Mouse (Mus musculus) urinary bladder, adult 2 months (tissue): ENCODE measurements around the gene Slc40a1. TPM values are rescaled to one million over a fixed set of nuclear protein-coding genes. Genes with fewer than 3 reads are reported as not detected.

Source experiments
- DNase-seq: peaks from one replicate; pipeline ENCODE4 v3.0.0; 2022; ENCODE audit warnings: low spot score
- polyA plus RNA-seq: library from polyadenylated mRNA; depleted of rRNA; stranded (reverse); fragments of >200 nt; gene quantifications from 2 replicates; pipeline ENCODE4 v1.2.3, GENCODE M21; 2012; rRNA removed

Gene Slc40a1
- polyA plus RNA-seq, 1 experiment = 12.7 TPM

GRCm38 (mm10) chr1:45883378-45883777 is 42.9 kb downstream of the Slc40a1 start:
- DNase-seq = no peak

GRCm38 (mm10) chr1:45882076-45882475 is 44.2 kb downstream of the Slc40a1 start:
- DNase-seq = no peak

DNA sequence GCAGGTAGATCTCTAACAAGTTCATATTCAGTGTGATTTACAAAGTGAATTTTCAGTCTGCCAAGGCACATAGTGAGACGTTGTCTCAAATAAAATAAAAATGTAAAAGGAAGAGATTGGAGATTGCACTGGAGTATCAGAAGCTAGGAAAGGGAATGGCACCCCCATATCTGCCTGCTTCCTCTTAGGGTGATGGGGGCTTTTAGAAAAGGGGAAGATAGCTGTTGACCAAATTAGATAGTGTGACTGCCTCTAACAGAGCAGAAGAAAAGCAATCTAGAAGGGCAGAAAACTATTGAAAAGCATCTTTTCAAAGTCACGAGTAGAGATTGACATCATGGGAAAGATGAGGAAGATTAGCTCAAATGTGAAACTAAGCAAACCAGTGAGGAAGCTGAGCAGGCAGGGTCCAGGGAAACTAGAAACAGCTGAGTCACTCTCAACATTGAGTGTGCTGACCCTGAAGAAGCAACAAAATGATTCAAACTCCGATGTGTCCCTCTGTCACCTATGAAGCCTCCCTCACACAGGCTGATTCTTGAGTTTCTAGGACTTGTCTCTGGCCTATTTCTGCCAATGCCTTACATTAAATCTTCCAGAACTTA is 45.0 kb downstream of the Slc40a1 start:
- DNase-seq = no peak

DNA sequence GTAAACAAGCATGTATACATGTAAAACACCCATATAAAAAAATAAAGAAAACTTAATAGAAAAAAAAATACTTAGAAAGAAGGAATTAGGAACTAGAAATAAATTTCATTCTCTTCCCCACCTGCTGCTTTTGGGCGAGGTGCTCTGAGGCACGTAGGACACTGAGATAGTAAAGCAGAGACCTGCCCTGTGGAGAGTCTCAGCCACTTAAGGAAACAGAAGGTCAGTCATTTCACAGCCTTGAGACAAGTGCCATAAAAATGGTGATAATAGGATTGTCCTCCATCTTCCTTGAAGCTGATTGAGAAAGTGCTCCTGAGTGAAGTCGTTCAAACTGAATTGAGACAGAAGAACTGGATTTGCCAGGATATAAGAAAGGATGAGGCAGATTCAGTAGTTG is 48.9 kb downstream of the Slc40a1 start:
- no peak for DNase-seq

- DNase-seq = no peak
These were observed 49.7 kb downstream of the Slc40a1 start for GRCm38 (mm10) chr1:45876450-45877198.

- DNase-seq = no peak
These were observed 50.7 kb downstream of the Slc40a1 start for GRCm38 (mm10) chr1:45875640-45876039.

- no peak for DNase-seq
These were observed 53.1 kb downstream of the Slc40a1 start for GRCm38 (mm10) chr1:45873250-45873649.

DNA sequence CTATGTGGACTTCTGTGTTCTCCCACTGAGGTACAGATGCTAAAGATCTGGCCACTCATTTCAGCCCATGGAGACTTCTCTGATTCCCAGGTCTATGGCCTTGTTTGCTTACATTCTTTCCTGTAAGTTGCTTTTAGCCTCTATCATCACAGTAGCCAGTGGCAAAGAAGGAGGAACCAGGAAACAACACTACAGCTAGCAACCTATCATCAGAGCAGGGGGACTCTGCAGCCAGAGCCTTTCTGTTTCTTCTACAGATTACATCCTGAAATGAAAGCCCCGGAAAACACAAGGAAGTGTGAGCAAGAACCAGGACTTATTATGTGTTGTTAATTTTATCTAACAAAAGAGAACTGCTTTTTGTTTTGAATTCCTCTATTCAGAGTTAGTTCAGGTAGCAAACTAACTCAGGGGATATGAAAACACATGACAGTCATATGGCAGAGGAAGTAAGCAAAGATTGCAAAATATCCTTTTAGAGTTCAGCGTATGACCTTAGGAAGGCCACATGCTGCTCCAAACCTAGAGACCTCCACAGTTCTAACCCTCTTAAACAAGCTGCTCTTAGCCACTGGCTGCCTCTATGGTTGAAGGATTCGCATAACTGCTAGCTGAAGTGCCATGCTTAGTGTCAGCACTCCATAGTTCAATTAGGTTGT is 57.7 kb downstream of the Slc40a1 start:
- no peak for DNase-seq

GRCm38 (mm10) chr1:45868050-45868449 is 58.3 kb downstream of the Slc40a1 start:
- no peak for DNase-seq

DNA sequence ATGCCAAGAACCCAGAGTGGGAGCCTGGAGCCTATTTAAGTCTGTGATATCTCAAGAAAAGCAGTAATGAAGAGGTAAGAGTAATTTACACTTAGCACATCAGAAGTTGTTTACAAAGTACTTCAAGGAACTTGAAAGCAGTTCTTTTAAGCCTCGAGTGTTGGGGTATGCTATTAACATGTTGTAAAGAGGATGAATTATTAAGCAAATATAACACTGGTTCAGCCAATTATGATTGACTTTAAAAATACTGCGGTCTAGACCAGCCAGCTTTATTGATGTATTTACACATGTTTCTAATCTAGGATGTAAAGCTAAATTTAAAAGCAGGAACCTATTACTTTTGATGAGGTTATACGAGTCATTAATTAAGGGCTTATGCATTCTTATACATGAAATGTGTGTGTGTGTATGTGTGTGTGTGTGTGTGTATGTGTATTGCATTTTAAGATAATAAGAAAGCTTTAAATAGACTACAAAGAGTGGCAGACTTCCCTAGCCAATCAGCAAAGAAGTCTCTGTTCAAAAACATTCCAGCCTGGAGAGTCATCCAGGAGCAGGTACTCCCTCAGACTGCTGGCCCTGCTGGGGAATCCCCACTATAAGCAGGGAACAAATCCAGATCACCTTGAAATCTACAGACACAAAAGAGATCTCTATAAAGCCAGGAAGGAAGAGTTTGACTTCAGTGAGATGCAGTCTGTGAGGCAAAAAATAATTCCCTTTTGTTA is 59.9 kb downstream of the Slc40a1 start:
- DNase-seq = no peak

GRCm38 (mm10) chr1:45865727-45866126 is 60.6 kb downstream of the Slc40a1 start:
- no peak for DNase-seq

GRCm38 (mm10) chr1:45865316-45865715 is 61.0 kb downstream of the Slc40a1 start:
- no peak for DNase-seq

GRCm38 (mm10) chr1:45864564-45865014 is 61.7 kb downstream of the Slc40a1 start:
- no peak for DNase-seq

DNA sequence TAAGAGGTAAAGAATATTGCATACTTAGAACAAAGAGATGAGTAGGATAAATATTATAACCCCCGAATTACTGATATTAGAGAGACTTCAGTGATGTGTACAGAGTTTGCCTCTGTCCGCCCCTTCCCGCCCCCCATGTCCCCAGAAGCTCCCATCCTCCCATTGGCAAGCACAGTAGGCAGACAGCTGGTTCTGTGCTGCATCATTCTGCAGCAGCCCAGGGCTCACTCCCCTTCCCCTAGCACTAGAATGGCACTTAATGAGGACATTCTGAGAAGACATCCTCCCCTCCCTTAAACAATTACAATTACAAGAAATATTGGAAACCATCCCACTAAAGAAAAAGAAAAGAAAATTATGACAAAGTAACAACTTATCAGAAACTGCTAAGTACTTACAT is 62.7 kb downstream of the Slc40a1 start:
- DNase-seq = no peak

GRCm38 (mm10) chr1:45861162-45861561 is 65.2 kb downstream of the Slc40a1 start:
- no peak for DNase-seq

DNA sequence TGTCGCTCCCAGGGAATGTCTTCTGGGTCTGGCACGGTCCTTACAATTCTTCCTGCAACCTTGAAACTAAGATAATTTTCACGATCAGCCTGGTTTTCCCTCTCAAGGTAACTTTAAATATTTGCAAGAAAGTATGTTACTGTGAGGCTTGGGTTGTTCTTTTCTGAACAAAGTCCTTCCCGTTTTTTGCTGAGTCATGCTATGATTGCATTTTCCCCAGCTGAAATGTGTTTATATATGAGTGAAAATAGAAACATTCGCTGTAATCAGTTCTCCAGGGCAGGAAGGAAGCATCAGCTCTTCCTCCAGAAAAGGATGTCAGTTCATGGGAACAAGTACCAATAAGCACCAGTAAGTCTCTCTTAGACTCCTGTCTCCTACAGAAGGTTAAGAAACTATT is 66.0 kb downstream of the Slc40a1 start:
- no peak for DNase-seq

Other genes starting within 250 kb of the Slc40a1 start
- gene Wdr75, start 131.4 kb downstream of the Slc40a1 start, polyA plus RNA-seq = 28.7 and 29.6 TPM in 2 replicates
- gene Gm5269, start 36.2 kb downstream of the Slc40a1 start, polyA plus RNA-seq = not detected in 2 replicates
- gene Dnah7b, start 139.8 kb upstream of the Slc40a1 start, polyA plus RNA-seq = 2.4 and 2.8 TPM in 2 replicates